Mouse (Mus musculus) large intestine, adult 2 months (tissue): ENCODE results near the gene Ajap1. TPM values are rescaled to one million over a fixed set of nuclear protein-coding genes. Genes with fewer than 3 reads are reported as not detected.

Experiments used
- DNase-seq: peaks from one replicate; pipeline ENCODE4 v3.0.0-alpha.2; 2012; ENCODE audit warnings: low read depth, low spot score
- WGBS: fragments of 180-500 bp; shearing (Covaris S2); methylation state at CpG from one replicate; pipeline ENCODE4 v1.1.7; 2018; 5-methylcytosine and 5-hydroxymethylcytosine counted together
- polyA plus RNA-seq: library from polyadenylated mRNA; depleted of rRNA; stranded (reverse); fragments of >200 nt; gene quantifications from 2 replicates; pipeline ENCODE4 v1.2.3, GENCODE M21; 2012

Gene Ajap1
- polyA plus RNA-seq, 1 experiment, result 0.11 TPM

GRCm38 (mm10) chr4:153373125-153373524, 109.5 kb downstream of the Ajap1 start:
- WGBS, result 90% methylated on average over 14 of the region's 14 CpGs
- no peak for DNase-seq

DNA sequence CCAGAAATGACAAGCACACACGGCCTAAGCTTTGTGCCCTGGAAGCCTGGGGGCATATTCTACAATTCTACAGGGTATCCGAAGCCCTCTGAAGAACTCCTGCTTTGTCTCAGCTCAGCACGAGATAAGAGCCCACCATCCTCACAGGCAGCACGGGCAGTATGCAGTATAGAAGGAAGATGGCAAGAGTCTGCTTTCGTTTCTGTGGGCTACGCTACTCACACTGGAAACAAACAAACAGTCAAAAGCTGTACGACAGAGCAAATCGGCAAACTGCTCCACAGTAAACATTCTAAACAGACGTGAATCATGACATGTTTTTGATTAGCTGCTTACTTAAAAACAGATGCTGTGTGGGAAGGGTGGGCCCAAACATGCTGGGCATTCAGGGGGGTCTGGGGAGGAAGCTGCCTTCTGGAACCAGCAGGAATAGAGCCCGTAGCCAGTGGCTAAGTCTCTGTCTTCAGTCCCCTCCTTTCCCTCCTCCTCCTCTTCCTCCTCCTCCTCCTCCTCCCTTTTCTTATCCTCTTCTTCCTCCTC, 113.9 kb downstream of the Ajap1 start:
- WGBS, result 60% methylated on average over 10 of the region's 10 CpGs
- no peak for DNase-seq

GRCm38 (mm10) chr4:153360868-153361545, 121.6 kb downstream of the Ajap1 start:
- 48% methylated on average over 13 of the region's 13 CpGs for WGBS
- DNase-seq, result no peak

DNA sequence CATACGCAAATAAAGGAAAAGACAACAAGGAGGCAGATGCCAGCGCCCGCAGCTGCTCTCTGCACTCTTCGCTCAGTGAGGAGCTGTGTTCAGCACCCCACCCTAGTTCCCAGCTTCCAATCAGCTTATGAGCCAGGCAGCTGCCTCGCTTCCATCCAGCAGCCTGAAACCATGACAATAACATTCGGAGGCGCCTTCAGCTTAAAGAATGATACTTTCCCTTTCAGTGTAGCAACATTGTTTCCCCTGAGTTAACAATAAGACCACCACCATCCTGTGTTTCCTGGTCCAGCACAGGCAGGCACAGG, 124.4 kb downstream of the Ajap1 start:
- DNase-seq, result no peak
- 46% methylated on average over 7 of the region's 7 CpGs for WGBS

- WGBS, result 32% methylated on average over 9 of the region's 9 CpGs
- no peak for DNase-seq
Observed at GRCm38 (mm10) chr4:153357539-153358242, 124.9 kb downstream of the Ajap1 start.

- WGBS, result 90% methylated on average over 4 of the region's 4 CpGs
- DNase-seq, result no peak
Observed at GRCm38 (mm10) chr4:153356236-153356635, 126.4 kb downstream of the Ajap1 start.

GRCm38 (mm10) chr4:153344999-153345398, 137.6 kb downstream of the Ajap1 start:
- 98% methylated on average over 3 of the region's 3 CpGs for WGBS
- no peak for DNase-seq

- DNase-seq, result no peak
Observed at GRCm38 (mm10) chr4:153340887-153341286, 141.7 kb downstream of the Ajap1 start.

DNA sequence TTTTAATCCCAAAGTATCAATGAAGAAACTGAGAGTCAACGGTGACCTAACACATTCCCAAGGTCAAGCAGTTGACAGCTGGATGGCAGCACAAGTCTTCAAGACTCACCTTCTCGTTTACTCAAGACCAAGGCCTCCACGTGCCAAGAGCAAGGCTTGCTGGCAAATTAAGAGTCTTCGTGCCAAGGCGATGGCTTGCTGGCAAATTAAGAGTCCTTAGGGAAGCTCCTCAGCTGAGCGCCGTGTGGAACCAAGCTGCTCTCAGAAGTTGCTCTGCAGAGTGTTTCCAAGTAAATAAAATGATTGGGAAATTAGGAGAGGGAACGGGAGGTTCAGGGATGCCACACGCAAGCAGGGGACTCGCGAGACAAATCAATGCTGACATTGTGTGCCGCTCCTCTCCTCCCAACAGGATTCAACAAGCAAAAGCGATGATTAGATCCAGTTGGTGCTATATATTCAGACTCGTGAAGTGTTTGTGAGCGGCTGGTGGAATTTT, 147.3 kb downstream of the Ajap1 start:
- 71% methylated on average over 15 of the region's 15 CpGs for WGBS
- no peak for DNase-seq

- 60% methylated on average over 10 of the region's 10 CpGs for WGBS
- no peak for DNase-seq
Observed at GRCm38 (mm10) chr4:153327809-153328208, 154.8 kb downstream of the Ajap1 start.
